Mouse (Mus musculus) naive thymus-derived CD4-positive, alpha-beta T cell, adult 5 months (primary cell): Measurements from ENCODE around the gene Capn2. TPM values are rescaled to one million over a fixed set of nuclear protein-coding genes. Genes with fewer than 3 reads are reported as not detected.

Experiments used
- polyA plus RNA-seq: library from polyadenylated mRNA; unstranded; fragments of 100-300 nt; shearing (Covaris generic); gene quantifications from one replicate; pipeline ENCODE4 v1.2.1, GENCODE M21; 2017

The Capn2 gene
- 68.7 TPM for polyA plus RNA-seq

GRCm38 (mm10) chr1:182516758-182517676 lies at the start of gene Capn2:
Gene Capn2 (minus strand): TSS chr1:182517608.

GRCm38 (mm10) chr1:182564408-182565120 lies 47.2 kb upstream of the Capn2 start, which contains the start of gene Capn8:
Gene Capn8 (plus strand): TSS chr1:182565007.

Other genes starting within 250 kb of the Capn2 start
- 104 TPM for gene Degs1, start 234.8 kb downstream of the Capn2 start, polyA plus RNA-seq
- gene Fbxo28, start 176.0 kb downstream of the Capn2 start, polyA plus RNA-seq: 67.5 TPM
- gene Trp53bp2, start 108.4 kb downstream of the Capn2 start, polyA plus RNA-seq: 38.0 TPM
- not detected for gene Capn8, start 47.4 kb upstream of the Capn2 start, polyA plus RNA-seq
- not detected for gene Ccdc185, start 231.6 kb upstream of the Capn2 start, polyA plus RNA-seq
- 0.83 TPM for gene Susd4, start 246.3 kb upstream of the Capn2 start, polyA plus RNA-seq